Mouse (Mus musculus) megakaryocyte, embryonic 14.5 days (primary cell): Measurements from ENCODE around the gene Gstt2.

Experiments used
- FLI1 ChIP-seq: IDR thresholded peaks from 2 replicates; pipeline ENCODE4 v1.6.1; 2012; ENCODE audit warnings: low read length, inconsistent platforms, mixed read lengths
- GATA1 ChIP-seq: IDR thresholded peaks from 3 replicates; pipeline ENCODE4 v1.6.1; 2012; ENCODE audit warnings: mixed read lengths, low read length, inconsistent platforms, borderline replicate concordance

DNA sequence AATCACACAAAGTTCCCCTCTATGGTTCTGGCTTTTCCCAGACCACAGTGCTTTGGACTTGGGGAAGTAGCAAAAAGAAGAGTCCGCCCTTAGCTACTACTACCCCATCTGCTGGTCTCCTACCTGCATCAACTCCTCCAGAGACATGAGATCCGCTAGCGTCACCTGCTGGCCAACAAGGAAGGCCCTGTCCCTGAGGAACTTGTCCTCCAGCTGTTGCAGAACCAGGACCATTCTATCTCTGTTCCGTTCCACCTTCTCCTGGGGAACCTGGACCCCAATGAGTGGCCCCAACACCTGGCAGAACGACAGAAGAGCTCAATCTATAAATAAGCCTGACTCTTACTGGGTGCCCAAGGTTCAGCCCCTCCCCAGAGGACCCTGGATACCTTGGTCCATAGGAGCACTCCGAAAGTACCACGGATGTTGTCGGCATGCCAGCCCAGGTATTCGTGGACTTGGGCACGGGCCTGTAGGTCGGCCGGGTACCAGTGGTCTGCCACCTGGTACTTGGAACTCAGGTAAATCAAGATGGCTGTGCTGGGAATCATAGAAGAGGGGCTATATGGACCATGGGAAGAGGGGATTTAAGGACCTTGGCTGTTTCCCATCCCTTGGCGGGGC, 4.8 kb downstream of the Gstt2 start:
- TF ChIP-seq GATA1 = no peak
- TF ChIP-seq FLI1 = no peak
